Mouse (Mus musculus) urinary bladder, postnatal 4 days (tissue): ENCODE measurements around the gene Scgb3a1.

Source experiments
- DNase-seq, 2 experiments: peaks; one replicate each; pipeline ENCODE4 v3.0.0; 2021 to 2022; ENCODE audit warnings: low spot score in 2 of 2

Gene Scgb3a1

DNA sequence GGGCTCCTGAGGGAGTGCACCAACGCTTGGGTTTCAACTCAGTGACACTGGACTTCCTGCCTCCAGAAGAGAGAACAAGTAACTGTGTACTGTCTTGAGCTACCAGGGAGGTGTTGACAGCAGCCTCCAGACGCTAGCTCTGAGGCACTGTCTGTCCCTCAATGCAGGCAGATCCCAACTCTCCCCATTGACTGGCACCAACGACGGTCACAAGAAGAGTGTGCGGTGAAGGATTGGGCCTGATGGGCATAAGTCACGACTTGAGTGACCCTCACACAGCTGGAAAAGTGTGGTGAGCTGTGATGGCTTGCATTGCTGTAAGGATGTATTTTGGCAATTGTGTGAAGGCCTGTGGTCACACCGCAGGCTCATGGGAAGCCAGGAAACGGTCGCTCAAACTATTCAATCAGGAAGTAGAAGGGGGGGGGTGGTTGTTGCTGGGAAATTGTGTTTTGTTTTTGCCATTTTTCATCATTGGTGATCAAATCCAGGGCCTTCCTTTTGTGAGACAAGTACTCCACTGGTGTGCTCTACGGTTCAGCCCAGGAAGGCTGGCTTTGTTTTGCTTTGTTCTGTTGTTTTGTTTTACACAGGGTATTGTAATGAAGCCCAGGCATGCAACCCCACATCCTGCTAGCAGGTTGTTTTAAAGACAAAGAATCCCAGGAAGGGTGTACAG, 4.5 kb upstream of the Scgb3a1 start:
- no peak for DNase-seq

DNA sequence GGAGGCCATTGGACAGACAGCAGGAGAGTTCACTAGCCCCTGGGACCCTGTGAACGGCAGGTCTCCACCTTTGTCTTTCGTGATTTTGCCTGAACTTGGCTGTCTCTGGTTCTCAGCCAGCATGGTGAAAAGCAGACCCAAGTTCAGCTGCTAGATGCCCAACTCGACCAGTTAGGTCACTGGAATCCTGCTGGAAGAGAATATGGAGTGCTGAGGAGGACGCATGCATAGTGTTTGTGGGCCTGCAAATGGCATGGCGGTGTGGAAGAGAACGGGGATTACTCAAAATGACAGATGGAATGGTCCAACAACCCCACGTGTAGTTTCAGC, 4.0 kb upstream of the Scgb3a1 start:
- no peak for DNase-seq

DNA sequence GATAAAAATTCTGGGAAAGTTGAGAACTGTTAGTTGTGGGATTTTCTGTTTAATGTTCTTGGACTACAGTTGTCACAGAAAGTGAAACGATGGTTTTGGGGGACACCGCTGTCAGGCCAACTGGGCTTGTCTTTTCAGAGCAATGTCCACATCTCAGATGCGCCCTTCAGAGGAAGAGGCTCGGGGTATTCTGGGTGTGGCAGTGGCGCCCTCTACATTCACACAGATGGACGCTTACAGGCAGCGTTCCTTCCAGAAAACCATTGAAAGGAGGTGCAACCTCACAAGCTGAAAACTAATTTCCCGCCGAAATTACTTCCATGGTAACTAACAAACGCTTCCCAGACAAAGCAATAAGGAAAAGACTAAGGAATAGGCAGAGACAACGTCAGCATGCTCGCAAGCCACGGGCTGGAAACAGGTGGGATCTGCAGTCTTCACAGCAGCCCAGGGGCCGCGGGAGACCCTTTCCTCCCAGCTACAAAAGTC, 1.1 kb upstream of the Scgb3a1 start:
- DNase-seq = no peak

DNA sequence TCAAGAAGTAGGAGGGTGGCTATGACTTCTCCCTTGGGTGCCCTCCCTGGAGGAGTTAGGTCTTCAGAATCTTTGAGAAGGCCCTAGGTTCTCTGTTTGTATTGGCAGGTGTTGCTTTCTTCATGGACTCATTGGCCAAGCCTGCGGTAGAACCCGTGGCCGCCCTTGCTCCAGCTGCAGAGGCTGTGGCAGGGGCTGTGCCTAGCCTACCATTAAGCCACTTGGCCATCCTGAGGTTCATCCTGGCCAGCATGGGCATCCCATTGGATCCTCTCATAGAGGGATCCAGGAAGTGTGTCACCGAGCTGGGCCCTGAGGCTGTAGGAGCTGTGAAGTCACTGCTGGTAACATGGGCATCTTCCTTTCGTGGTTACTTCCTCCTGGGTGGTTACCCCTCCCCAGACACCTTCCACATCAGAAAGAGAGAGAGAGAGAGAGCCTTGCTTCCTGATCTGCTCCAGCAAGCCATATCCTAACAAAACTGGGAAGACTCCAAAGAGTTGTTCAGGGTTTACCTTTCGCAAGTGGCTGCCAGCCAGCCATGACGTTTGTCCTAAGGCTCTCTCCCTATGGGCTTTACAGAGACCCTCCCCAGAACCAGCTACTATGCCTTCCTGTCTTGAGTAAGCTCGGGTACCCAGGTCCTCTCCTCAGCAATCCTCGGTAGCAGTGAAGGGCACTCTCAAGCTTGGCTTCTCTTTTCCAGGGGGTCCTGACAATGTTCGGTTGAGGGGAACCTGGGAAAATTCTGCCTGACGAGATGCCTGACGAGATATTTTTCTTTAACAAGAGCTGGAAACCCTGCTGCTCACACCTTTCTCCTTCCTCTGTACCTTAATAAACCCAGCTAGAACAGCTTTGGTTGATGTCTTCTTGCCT, 1.1 kb downstream of the Scgb3a1 start:
- no peak for DNase-seq

DNA sequence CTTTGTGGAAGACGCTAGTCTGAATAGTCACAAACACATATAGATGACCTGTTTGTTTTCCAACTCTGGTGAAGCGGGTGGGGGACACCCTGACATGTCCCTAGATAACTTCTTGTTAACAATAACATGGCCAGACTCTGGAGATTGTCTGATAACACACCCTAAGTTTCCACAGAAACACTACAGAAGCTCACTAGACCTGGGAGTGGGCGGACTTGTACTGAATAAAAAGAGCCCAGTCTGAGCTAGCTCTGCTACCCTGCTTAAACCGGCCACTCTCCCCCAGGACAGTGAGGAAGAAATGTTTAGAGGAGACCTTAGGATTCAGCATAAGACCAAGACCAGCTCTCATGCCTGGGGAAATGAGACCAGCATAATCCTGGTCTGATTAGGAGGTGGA, 2.1 kb downstream of the Scgb3a1 start:
- no peak for DNase-seq

DNA sequence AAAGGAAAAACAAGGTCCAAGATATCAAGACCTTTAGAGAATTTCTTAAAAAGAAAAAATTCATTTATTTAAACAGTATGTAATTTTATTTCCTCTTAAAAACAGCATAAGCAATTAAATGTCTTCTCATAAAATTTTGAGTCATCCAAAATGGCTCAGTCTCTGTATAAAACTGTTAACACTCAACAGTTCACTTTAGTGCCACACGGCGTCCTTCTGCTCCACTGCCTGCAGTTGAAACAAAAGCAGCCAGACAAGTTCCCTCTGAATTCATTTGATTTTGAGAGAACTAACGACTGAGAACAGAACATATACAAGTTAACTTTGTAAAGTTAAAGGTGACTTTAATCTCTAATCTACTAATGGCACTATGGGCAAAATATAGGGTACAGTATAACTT, 10.0 kb downstream of the Scgb3a1 start:
- DNase-seq = no peak

DNA sequence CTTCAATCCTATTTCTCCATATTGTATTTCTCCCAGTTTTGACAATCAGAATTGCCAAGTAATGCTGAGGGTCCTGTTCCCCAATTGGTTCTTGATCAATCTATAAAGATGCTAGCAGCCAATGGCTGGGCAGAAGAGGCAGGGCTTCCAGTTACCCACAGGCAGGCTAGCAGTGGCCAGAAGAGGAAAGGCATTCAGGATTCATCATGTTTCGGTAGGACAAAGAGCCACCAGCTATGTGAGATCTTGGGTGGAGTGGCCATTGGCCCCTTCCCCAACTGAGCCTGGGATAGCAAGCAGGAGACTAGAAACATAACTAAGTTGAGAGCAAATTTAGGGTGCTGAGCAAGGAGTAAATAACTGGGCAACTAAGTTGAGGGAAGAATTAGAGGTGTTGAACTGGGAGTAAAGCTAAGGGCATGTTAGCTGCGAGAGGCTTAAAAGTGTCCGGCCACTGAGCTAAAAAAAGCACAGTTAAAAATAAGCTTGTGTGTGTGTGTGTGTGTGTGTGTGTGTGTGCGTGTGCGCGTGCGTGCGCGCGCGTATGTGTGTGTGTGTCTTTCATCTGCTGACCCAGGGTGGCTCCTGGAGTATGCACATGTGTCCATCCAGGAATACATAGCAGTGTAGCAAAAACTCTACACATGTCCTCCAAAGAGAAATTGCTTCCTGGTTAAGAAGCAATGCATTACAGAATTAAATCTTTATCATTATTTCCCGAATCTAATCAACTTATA, 21.0 kb downstream of the Scgb3a1 start:
- DNase-seq = no peak

DNA sequence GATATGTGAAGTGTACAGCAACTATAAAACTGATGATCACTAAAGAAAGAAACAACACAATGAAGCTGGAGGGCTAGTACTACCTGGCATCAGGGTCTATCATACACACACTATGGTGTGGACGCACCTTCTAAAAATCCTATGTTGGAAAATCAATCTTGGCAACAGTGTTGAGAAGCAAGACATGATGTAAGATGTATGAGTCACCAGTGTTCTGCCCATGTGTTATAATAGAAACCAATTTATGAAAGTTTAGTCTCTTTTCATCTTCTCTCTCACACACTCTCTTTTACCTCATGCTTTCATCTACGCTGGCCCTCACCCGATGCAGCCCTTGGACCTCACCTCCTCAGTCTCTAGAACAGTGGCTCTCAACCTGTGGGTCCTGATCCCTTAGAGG, 31.6 kb downstream of the Scgb3a1 start:
- no peak for DNase-seq

DNA sequence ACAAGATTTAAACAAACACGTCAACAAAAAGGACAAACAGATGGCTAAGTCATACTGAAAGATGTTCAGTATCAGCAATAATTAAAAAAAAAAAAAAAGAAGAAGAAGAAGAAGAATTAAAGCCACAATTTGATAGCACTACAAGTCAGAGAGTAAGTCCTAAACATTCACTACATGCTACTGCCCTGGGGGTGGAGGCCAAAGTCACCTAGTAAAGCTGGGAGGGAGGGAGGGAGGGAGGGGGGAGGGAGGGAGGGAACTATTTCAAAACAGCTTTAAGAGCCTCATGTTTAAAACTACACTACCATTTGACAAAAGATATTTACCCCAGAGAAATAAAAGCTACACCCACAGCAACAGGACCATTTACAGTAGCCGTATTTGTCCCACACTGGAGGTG, 32.3 kb downstream of the Scgb3a1 start:
- no peak for DNase-seq

DNA sequence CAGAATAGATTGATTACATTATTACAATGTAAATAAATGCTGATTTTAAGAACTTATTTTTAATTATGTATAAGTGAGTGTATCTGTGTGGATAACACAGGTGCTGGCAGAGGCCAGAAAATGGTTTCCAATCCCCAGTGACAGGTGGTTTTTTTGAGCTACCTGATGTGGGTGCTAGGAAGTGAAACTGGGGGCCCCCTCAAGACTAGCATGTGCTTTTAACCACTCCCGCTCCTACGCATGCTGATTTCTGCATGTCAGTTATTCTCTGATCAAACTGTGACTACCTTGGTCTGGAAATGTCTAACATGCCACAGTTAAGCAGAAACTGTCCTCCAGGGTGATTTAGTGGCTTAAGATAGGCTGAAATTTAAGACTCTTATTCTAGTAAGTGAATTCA, 33.1 kb downstream of the Scgb3a1 start:
- DNase-seq = no peak

DNA sequence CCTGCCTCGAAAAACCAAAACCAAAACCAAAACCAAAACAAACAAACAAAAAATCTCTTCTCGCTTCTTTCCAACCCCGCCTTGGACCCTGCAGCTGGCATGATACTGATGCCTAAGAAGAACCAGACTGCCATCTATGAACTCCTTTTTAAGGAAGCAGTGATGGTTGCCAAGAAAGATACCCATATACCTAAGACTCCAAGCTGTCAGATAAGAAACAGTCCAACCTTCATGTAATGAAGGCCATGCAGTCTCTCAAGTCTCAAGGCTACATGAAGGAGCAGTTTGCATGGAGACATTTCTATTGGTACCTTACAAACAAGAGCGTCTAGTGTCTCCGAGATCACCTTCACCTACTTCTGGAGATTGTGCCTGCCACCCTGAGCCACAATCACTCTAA, 34.4 kb downstream of the Scgb3a1 start:
- no peak for DNase-seq

DNA sequence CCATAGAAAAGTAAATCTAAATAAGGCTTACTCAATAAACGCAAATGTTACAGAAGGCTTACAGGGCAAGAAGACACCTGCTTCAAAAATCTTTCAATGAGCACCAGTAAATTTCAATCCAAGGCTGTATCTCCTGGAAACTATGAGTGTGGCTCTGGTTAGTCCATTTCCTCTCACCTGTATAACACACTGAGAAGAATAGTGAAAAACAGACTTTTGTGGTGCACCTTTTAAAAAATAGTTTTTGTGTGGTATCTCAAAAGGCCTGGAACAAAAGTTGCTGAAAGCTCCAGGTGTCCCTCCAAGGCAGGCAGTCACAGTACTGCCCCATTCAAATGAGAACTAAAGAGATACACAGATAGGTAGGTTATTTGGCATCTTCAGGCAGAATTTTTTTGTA, 35.7 kb downstream of the Scgb3a1 start:
- DNase-seq = no peak

DNA sequence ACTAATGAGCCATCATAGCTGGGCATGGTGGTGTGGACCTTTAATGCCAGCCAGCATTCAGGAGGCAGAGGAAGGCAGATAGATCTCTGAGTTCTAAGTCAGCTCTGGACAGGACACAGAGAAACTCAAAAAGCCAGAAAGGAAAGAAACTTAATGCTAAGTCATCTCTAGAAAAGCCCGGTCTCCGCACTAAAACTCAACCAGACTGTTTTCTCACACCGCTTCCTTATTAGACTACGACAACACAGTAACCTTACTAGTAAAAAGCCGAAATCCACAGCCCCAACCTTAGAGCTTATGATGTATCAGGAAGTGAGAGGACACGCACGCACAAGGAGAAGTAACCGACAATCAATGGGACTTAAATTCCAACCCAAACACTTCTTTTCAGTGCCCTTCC, 38.6 kb downstream of the Scgb3a1 start:
- no peak for DNase-seq

DNA sequence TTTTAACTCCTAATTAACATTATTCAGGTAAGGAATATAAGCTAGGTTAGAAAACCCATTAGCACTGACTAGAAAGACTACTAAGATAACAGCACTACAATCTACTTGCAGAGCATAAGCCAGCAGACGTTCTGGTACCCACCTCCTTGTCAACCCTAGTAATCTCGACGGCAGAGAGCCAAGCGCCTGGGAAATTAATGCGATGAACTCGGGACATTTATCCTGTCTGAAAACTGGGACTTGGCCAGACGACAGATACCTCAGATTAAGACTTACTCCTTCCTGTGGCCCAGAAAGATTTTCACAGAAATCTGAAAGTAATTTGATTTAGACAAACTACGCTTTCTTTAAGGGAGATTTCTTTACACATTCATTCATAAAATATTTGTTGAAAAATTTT, 41.4 kb downstream of the Scgb3a1 start:
- DNase-seq = no peak

DNA sequence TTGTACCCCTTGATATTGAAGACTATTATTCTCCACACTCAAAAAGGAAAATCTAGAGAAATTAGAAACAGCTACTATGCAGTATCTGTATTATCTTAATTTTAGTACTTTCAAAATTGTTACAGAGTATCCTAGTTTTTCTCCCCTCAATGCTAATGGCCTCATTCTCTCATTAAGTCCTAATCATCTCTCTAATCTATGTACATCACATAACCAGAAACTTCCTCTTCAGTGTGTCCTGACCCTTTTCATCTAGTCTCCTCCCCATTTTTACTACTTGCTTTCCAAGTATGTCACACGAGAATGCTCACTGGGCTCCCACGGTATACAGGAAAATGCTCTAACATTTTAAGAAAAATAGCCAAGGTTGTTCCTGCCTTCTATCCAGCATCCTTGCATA, 44.4 kb downstream of the Scgb3a1 start:
- no peak for DNase-seq

DNA sequence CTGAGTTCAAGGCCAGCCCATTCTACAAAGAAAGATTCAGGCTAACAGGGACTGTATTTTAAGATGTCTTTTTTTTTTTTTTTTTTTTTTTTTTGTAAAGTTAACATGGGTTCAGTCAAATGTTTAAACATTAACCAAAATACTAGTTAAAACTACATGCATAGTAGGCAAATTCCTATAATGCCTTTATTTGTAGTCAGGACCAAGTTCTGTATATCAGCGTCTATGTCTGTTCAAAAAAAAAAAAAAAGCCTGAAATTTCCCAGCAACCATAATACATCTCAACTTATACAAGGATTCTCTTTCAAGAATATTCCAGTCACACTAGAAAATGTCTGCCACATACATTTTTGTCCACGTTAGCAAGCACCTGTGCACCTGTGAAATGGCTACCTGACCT, 47.3 kb downstream of the Scgb3a1 start:
- DNase-seq = no peak

DNA sequence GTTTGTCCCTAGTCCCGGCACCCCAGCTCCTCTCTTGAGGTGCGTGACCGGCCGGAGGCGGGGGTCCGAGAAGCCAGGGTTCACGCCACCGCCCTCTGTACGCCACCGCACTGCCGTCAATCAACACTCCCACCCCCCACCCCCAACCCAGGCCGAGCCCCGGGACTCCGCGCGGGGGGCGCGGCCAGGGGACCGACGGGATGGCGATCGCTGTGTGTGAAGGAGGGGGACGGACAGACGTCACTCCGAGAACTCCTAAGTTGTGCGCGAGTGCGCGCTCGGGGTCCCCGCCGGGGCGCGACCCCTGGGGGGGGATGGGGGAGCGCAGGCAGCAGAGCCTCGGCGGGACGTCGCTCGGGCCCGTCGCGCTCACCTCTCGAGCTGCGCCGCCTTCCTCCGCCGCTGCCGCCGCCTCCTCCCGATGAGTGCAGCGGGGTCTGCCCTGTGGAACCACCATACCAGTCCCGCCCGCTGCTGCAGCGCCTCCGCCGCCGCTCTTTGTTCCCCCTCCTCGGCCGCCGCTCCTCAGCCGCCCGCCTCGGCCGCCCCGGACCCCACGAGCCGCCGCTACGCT, 48.7 kb downstream of the Scgb3a1 start:
- peak in 1 of 2 experiments; percentile 22 for DNase-seq

DNA sequence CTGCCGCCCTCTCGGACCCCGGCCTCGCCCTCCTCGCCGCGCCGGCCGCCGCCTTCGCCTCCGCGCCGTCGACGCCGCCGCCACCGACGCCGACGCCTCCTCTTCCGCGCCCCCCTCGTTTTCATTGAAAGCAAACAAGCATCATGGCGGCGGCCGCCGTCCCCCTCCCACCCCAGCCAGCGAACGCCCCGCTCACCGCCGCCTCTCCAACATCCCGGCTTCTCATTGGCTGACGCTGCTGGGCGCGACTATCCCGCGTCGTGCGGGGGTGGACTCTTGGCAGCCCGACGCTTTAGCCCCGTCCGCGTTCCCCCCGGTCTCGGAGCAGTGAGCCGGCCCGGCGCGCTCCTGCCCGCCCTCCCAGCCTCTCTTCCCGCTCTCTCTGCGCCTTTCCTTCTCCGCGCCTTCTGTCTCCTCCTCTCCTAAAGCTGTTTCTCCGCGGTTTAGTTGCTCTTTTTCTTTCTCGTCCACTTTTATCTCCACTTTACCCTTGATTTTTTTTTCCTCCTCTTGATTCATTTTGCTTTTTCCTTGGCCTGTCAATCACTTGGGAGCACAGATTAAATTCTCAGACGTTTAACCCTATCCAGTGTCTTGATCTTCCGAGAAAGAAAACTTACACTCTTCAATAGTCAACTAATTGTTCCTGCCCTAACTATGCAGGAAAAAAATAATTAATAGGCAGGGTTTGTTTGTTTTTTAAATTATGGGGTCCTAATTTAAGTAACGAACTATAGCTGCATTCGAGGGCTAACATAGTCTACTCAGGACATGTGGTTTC, 49.3 kb downstream of the Scgb3a1 start, which contains the start of gene Cnot6:
TSS of gene Cnot6 (minus strand) at position 169 of the 781 bp plus-strand sequence.
- peak; percentile 98 for DNase-seq

DNA sequence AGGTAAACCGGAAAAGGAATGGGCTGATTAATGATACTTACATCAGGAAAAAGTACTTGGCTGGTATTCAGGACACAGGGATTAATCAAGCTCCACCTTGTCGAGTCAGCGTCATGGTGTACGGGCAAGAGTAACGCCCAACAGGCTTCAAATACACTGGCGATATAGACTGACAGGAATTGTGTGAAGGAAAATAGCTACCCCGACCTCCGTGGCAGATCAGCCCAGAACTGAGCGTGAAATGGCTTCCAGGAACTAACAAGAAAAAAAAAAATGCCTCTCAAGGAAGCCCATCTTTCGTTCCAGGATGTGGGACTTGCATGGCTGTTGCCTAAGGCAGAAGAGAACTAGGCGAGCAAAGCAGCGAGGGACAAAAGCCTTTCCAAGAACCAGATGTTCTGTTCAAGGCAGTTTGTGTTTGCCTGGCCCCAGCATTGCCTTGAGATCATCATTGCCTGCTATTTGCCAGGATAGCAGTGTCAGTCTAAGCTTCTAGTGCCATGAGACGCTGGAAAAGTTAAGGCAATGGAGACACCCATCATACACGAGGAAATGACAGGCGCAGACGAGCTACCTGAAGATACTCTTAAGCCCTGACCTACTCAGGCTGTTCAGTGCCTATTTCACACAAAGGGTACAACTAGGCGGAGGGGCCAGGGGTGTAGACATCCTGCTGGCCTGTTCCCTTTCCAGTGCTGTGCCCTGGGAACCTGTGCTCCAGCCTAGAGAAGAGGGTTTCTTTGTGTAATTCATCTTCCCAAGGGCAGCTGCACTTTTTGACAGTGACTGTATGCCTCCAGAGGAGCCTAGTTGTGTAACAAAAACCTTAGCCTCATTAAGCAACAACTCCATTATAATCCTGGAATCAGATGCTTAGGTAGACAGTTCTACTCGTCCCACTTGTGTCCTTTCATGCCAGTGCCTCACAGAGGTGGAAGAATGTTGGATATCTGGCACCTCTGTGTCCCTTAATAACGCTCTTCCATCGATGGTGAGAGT, 50.2 kb downstream of the Scgb3a1 start:
- no peak for DNase-seq
